Mouse (Mus musculus) stomach, embryonic 14.5 days (tissue): ENCODE data around the gene Tspear. TPM values are rescaled to one million over a fixed set of nuclear protein-coding genes. Genes with fewer than 3 reads are reported as not detected.

ENCODE experiments used
- ATAC-seq: fragments of 200-750 bp; cut with Nextera tagmentation; 2 replicates; pipeline ENCODE4 v1.8.0; 2017; ENCODE audit warnings: low read depth, moderate TSS enrichment; ENCODE audit not compliant: insufficient number of reproducible peaks, insufficient read depth, low FRiP score
- H3K27ac ChIP-seq: fragments of 300-500 bp; sonication (generic); 2 replicates; pipeline ENCODE4 v1.5.1; 2014; ENCODE audit warnings: mild to moderate bottlenecking, low read length, moderate library complexity, mixed read lengths
- H3K27me3 ChIP-seq: fragments of 300-500 bp; sonication (generic); 2 replicates; pipeline ENCODE4 v1.6.1; 2014; ENCODE audit warnings: low read length, control low read depth, mixed read lengths; ENCODE audit not compliant: control insufficient read depth, insufficient read depth
- H3K36me3 ChIP-seq: fragments of 300-500 bp; sonication (generic); 2 replicates; pipeline ENCODE4 v1.6.1; 2014; ENCODE audit warnings: mild to moderate bottlenecking, control low read depth, low read length, moderate library complexity, mixed read lengths; ENCODE audit not compliant: control insufficient read depth, insufficient read depth
- H3K4me1 ChIP-seq: fragments of 300-500 bp; sonication (generic); 2 replicates; pipeline ENCODE4 v1.6.1; 2014; ENCODE audit warnings: low read length, control low read depth, mixed read lengths; ENCODE audit not compliant: control insufficient read depth, insufficient read depth
- H3K4me2 ChIP-seq: fragments of 300-500 bp; sonication (generic); replicated peaks from 2 replicates; pipeline ENCODE4 v1.6.1; 2014; ENCODE audit warnings: low read depth, low read length, control low read depth
- H3K4me3 ChIP-seq: fragments of 300-500 bp; sonication (generic); 2 replicates; pipeline ENCODE4 v1.5.1; 2014; ENCODE audit warnings: low read depth, low read length, control low read depth
- H3K9ac ChIP-seq: fragments of 300-500 bp; sonication (generic); replicated peaks from 2 replicates; pipeline ENCODE4 v1.6.1; 2014; ENCODE audit warnings: low read depth, mild to moderate bottlenecking, control low read depth, low read length, moderate library complexity, mixed read lengths
- H3K9me3 ChIP-seq: fragments of 300-500 bp; sonication (generic); 2 replicates; pipeline ENCODE4 v1.6.1; 2016; ENCODE audit warnings: low read depth, low read length, control low read depth; ENCODE audit not compliant: control insufficient read depth
- WGBS: fragments of 180-500 bp; shearing (Covaris S2); extraction: QIAGEN DNeasy Blood & Tissue Kit; methylation state at CpG from one replicate; pipeline ENCODE4 v1.1.7; 2014; 5-methylcytosine and 5-hydroxymethylcytosine counted together
- polyA plus RNA-seq: library from polyadenylated mRNA; unstranded; fragments of >200 nt; fragmentation: Nextera tagmentation; extraction: Ambion mirVana; gene quantifications from 2 replicates; pipeline ENCODE4 v1.2.1, GENCODE M21; 2014

Tspear gene
- polyA plus RNA-seq, 1 experiment from 2014 or later = 0.71 TPM

DNA sequence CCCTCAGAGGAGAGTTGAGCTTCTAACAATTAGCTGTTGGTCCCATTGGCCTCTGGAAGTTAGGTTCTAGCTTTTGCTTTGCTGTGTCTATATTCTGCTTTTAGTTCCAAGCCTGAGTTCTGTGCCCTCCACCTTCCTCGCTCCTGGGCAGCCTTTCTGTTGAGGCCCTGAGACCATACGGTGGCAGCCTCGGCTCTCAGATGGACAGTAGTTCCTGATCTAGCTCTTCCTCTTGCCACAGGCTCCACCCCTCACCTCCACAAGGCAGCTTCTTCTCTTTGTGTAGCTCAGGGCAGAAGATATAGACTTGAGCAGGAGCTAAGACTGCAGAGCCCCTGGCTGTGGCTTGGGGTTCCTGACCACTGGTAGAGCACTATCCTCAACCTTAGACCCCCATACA, 193.9 kb downstream of the Tspear start:
- 65% methylated on average over 3 of the region's 3 CpGs for WGBS
- H3K36me3 ChIP-seq = no peaks in the 10 kb centered on the region
- ATAC-seq = no peak
- no peaks in the 10 kb centered on the region for H3K9me3 ChIP-seq
- no peaks in the 10 kb centered on the region for H3K4me1 ChIP-seq
- no peaks in the 10 kb centered on the region for H3K27me3 ChIP-seq
- H3K9ac ChIP-seq = no peak overlapping the region
- no peak overlapping the region for H3K4me2 ChIP-seq
- H3K4me3 ChIP-seq = no peak overlapping the region
- no peak overlapping the region for H3K27ac ChIP-seq

DNA sequence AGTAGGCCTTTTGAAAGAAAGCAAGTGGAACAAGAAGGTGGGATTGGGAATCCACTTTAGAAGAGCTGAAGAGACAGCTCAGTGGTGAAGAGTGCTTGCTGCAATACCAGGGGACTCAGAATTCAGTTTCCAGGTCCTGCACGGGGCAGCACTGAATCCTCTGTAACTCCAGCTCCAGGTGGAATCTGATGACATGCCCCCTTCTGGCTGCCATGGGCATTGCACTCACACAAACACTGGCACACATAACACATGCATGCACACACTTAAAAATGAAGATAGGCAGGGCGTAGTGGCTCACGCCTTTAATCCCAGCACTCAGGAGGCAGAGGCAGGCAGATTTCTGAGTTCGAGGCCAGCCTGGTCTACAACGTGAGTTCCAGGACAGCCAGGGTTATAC, 196.2 kb downstream of the Tspear start:
- no peak for ATAC-seq
- no peak overlapping the region for H3K4me2 ChIP-seq
- 87% methylated on average over 5 of the region's 5 CpGs for WGBS

DNA sequence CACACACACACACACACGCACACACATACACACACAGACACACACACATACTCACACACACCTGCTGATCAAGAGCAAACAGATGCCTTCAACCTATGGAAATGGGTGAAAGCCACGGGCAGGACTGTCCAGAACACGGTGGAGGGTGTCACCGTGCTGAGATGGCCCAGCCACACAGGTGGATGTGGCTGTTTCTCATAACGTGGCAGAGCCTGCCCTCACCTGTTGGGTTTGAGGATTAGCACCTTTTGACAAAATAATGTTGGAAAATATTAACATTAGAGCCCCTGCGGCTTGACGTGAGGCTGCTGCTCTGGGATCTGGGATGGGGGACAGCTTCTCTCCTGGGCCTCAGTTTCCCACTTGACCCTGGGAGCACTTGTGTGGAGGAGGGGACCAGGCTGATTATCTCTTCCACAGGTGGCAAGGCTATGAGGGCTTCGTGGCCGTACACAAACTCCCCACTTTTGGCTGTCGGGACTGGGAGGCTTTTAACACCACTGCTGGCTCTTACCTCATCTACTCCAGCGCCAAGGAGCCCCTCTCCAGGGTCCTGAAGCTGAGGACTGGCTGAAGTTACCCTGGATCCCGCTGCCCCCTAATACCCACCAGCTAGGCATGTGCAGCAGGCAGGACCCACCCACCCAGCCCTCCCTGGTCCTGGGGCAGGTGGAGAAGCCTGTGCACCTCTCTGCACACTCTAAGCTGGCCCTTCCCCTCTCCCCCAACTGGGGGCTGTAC, 199.8 kb downstream of the Tspear start:
- H3K4me1 ChIP-seq = no peaks in the 10 kb centered on the region
- no peak for ATAC-seq
- no peak overlapping the region for H3K4me2 ChIP-seq
- no peak overlapping the region for H3K4me3 ChIP-seq
- no peaks in the 10 kb centered on the region for H3K36me3 ChIP-seq
- H3K9me3 ChIP-seq = no peaks in the 10 kb centered on the region
- H3K27ac ChIP-seq = no peak overlapping the region
- 42% methylated on average over 12 of the region's 12 CpGs for WGBS
- H3K27me3 ChIP-seq = no peaks in the 10 kb centered on the region
- H3K9ac ChIP-seq = no peak overlapping the region

More for the DNA sequence above, 196.2 kb downstream of the Tspear start:
- Histone ChIP-seq H3K27me3 (no peaks in the 10 kb centered on the region), H3K4me3 (no peak overlapping the region), H3K36me3 (no peaks in the 10 kb centered on the region), H3K9me3 (no peaks in the 10 kb centered on the region), H3K4me1 (no peaks in the 10 kb centered on the region), H3K9ac (no peak overlapping the region), H3K27ac (no peak overlapping the region)

DNA sequence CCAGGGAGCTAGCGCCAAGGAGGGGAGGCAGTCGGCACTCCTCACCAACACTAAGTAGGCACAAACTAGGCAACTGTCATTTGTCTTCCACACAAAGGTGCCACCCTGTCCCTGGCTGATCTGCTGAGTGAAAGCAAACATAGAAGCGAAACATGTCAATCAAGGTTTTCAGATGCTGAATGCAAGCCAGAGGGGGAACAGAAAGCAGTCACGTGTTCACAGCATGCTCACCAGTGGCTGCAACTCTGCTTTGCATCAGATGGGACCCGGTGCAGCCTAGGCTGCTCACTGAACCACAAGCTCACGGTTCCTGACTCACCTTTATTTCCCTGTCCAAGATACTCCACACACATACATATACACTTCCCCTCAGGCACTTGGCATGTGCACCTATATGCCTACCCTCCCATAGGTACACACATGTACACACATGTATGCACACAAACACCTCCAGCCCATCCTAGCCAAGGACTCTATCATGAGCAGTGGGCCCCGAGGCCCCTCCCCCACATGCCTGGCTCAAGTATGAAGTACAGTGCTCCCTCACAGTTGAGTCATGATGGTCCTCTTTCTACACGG, 204.7 kb downstream of the Tspear start:
- Histone ChIP-seq H3K9ac (no peak overlapping the region), H3K4me2 (no peak overlapping the region), H3K4me3 (no peak overlapping the region), H3K36me3 (no peaks in the 10 kb centered on the region), H3K27me3 (no peaks in the 10 kb centered on the region), H3K4me1 (no peaks in the 10 kb centered on the region), H3K9me3 (no peaks in the 10 kb centered on the region), H3K27ac (no peak overlapping the region)
- WGBS = 83% methylated on average over 8 of the region's 8 CpGs
- ATAC-seq = 0 out of 2 replicates have a peak, but pooled peaks have one; percentile 21

DNA sequence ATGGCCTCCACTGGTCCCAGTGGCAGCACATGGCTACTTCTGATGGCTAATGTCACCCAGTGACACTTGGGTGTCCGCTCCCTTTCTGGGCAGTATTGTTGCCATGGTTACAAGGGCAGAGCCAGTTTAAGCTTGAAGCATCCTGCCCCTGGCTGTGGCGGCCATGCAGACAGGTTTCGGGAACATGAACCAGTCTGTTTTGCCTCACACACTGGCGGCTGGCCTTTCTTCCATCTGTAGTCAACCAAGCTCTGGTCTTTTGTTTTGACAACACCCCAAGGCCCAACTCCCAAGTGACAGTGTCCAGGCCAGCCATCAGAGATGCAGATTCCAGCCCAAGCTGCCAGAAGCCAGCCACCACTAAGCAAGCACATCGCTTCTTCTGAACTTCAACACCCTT, 209.2 kb downstream of the Tspear start:
- 49% methylated on average over 5 of the region's 5 CpGs for WGBS
- no peaks in the 10 kb centered on the region for H3K36me3 ChIP-seq
- no peaks in the 10 kb centered on the region for H3K4me1 ChIP-seq
- H3K4me3 ChIP-seq = no peak overlapping the region
- no peaks in the 10 kb centered on the region for H3K9me3 ChIP-seq
- no peak for ATAC-seq
- H3K27ac ChIP-seq = no peak overlapping the region
- no peak overlapping the region for H3K9ac ChIP-seq
- no peak overlapping the region for H3K4me2 ChIP-seq
- H3K27me3 ChIP-seq = no peaks in the 10 kb centered on the region

DNA sequence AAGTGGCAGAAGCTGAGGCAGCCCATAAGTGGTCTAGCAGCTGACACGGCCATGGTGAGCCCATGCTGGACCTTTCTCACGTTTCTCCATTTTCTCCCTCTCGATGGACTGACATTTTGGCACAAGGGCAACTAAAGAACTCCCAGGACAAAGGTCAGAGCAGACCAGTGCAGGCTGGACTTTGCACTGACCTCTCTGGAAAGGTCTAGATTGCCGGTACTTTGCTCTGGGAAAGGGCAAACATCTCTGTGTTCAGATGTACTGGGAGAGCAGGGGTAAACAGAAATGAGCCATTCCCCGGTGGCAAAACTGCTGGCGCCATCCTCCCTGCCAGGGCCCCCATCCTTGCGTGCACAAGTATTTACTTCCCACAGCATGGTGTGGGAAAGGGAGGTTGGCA, 213.8 kb downstream of the Tspear start:
- 76% methylated on average over 7 of the region's 7 CpGs for WGBS
- Histone ChIP-seq H3K27me3 (no peaks in the 10 kb centered on the region), H3K4me3 (no peak overlapping the region), H3K9ac (no peak overlapping the region), H3K9me3 (no peaks in the 10 kb centered on the region), H3K4me2 (no peak overlapping the region), H3K27ac (no peak overlapping the region), H3K4me1 (no peaks in the 10 kb centered on the region), H3K36me3 (no peaks in the 10 kb centered on the region)
- ATAC-seq = no peak

DNA sequence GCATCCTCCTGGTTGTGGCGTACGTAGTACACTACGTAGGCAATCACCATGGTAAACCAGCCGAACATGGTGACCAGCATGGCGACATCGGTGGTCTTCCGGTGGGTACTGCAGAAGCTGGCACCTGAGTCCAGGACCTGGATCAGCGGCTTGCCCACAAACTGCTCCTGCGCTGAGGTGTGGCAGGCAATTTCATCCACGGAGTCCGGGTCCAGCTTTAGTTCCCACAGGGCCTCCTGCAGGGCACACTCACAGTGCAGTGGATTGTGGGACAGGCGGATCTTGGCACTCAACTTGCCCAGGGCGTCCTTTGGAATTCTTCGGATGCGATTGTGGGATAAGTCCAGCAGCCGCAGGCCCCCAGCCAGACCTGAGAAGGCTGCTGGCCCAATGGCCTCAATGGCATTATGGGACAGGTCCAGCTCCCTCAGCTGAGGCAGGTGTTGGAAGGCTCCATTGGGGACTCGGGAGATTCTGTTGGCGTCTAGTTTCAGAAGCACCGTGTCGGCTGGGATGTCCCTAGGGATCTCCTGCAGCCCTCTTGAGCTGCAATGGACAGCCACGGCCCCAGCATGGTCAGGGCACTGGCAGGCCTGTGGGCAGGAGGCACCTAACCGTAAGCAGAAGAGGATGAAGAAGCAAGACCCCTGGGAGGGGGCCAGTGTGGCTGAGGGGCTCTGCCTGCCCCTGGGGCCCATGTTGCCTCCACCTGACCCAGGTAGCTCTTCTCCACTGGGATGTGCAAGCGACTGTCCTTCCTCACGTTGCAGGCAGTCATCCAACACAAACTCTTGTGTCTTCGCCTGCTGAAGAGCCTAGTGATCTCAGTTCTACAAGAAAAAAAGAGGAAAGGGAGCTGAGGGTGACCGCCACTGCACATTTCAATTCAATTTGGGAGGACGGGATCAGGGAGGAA, 214.8 kb downstream of the Tspear start:
- no peak for ATAC-seq
- Histone ChIP-seq H3K4me1 (no peaks in the 10 kb centered on the region), H3K27ac (no peak overlapping the region), H3K9me3 (no peaks in the 10 kb centered on the region), H3K27me3 (no peaks in the 10 kb centered on the region), H3K36me3 (no peaks in the 10 kb centered on the region), H3K9ac (no peak overlapping the region), H3K4me3 (peak overlapping the region; percentile 49; the same call in 1 of the 2 replicates), H3K4me2 (peak overlapping the region; percentile 73; the same call in 1 of the 2 replicates)
- 86% methylated on average over 27 of the region's 27 CpGs for WGBS

DNA sequence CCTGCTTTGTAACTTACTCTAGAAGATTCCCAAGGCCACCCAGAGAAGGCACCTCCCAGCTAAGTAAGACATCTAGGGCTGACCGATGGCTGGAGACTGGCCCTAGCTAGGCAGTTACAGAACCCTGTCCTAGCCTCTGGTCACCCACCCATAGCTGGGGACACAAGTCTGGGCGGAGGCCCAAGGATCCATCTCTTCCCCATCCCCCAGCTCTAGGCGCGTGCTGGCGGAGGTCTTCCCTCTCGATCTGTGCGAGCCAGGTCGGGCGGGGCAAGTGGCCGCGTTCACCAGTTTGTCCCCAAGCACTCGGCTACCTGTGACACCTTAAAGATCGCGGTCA, 215.5 kb downstream of the Tspear start:
- ATAC-seq = 0 out of 2 replicates have a peak, but pooled peaks have one; percentile 10

More for the DNA sequence above, 215.5 kb downstream of the Tspear start:
- Histone ChIP-seq H3K27ac (no peak overlapping the region), H3K9ac (peak overlapping the region; percentile 43; the same call in 1 of the 2 replicates), H3K9me3 (no peaks in the 10 kb centered on the region), H3K27me3 (no peaks in the 10 kb centered on the region), H3K4me1 (no peaks in the 10 kb centered on the region), H3K4me2 (peak overlapping the region; percentile 73), H3K36me3 (no peaks in the 10 kb centered on the region), H3K4me3 (peak overlapping the region; percentile 49)
- 2% methylated on average over 14 of the region's 14 CpGs for WGBS
